Mouse (Mus musculus) cerebral cortex, adult 2 months (tissue): Measurements from ENCODE around the gene Tnip3.

ENCODE experiments used
- WGBS: fragments of 180-500 bp; shearing (Covaris S2); methylation state at CpG from one replicate; pipeline ENCODE4 v1.1.7; 2018; 5-methylcytosine and 5-hydroxymethylcytosine counted together

Gene Tnip3

DNA sequence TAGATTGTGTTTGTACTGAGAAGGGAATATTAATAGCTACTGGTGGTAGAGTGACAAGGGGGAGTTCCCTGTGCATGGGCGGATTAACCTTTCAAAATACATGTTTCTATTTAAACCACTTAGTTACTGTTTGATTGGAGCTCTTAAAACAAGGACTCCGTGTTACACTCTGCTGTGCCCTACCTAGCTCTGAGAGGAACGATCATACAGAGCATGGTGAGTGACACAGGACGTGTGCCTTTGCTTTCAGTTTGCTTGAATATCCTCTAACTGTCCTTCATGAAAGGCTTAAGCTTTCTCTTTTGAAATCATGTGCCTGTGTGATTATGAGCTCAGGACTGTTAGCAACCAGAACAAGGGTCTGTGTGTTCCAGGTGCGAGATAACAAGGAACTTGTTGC lies at the start of gene Tnip3:
Tnip3 (plus strand) TSS at position 122 of the 400 bp plus-strand sequence.
- WGBS = 85% methylated on average over 5 of the region's 5 CpGs

DNA sequence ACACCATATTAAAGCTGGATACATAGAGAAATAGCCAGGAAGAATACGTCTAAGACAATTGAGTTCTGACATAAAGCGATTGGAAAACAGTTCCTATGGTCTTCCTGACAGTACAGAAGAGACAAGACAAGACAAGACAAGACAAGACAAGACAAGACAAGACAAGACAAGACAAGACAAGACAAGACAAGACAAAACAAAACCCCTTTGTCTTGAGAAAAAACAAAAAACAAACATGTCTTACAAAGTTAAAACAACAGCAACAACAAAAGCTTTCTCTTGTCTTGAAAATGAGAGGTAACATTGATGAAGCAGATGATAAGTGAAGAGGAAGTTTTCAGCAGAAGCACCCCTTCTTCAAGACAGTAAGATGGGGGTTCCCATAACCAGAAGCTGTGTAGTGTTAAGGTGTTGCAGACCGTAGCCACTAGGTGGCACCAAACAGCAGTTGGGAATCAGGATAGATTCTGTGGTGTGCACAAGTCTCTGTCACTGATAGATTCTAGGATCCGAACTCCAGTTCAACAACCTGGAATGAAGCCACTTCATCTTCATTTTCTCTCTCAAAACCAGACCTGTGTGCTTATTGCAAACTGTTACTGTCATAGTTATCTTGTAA lies 15.0 kb upstream of the Tnip3 start:
- 39% methylated on average over 4 of the region's 4 CpGs for WGBS

DNA sequence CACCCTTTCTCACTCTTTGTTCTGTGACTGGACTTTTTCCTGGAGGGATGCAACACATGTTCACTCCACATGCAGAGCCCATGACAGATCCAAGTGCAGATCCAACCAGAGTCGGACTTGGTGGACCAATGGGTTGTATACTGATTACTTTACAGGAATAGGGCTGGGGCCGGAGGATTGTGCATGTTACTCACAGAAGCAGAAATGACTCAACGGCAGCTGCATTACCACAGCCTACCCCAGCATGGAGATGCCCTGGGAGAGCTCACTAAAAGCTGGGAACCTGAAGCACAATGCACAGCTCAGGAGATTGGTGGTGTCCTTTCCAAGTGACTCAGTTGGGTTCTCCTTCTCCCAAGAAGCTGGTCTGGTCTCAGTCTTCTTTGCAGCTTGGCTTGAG lies 11.3 kb upstream of the Tnip3 start:
- 86% methylated on average over 3 of the region's 3 CpGs for WGBS

DNA sequence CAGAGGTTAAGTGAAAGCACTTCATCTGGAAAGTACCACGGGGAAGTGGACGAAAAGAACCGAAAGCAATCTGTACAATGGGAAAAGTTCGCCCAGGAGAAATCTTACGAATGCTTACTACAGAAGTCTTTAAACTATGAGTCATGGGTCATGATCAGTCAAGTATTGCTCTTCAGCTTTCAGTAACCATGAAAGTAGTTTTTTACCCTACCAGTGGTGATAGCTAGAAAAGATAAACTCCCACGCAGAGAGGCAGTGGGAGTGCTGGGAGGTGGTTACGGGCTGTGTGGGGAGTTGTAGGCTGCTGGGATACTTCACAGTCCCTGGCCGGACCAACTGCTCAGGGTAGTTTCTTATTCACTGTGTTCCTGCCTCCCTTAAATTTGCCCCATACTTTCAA lies 8.4 kb upstream of the Tnip3 start:
- WGBS = 92% methylated on average over 8 of the region's 8 CpGs

DNA sequence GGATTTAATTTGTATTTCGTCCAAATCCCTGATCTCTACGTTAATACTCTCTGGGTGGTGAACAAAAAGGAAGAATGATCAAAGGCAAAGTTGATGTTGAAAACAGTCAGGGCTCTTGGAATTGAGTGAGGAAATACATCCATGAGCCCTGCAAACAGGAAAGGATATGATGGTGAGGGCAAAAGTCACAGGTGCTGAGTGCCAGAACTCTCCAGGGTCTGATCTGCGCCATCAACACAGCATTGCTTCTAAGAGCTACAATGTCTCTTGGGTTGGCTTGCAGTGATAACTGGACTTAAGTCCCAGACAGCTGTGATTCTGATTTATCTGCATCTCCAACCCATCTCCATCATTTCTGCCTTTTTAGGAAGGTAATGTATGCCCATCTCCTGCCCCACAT lies 4.3 kb upstream of the Tnip3 start:
- WGBS = 76% methylated on average over 3 of the region's 3 CpGs

DNA sequence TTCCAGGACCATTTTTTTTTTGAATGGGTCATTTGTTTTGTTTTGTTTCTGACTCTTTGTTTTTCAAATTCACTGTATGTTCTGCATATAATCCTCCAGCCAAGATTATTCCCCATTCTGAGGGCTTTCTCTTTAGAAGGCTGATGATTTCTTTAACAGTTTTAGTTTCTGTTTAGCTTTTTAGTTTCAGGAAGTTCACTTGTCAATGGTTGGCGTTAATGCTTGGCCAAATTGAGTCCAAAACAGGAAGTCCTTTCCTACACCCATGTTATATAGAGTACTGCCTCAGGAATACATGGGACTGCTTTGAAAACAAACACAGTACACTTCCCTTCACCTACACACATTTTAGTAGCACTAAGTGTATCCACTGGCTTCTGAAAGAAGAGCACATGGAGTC lies 2.8 kb downstream of the Tnip3 start:
- WGBS = 60% methylated on average over 1 of the region's 1 CpGs

DNA sequence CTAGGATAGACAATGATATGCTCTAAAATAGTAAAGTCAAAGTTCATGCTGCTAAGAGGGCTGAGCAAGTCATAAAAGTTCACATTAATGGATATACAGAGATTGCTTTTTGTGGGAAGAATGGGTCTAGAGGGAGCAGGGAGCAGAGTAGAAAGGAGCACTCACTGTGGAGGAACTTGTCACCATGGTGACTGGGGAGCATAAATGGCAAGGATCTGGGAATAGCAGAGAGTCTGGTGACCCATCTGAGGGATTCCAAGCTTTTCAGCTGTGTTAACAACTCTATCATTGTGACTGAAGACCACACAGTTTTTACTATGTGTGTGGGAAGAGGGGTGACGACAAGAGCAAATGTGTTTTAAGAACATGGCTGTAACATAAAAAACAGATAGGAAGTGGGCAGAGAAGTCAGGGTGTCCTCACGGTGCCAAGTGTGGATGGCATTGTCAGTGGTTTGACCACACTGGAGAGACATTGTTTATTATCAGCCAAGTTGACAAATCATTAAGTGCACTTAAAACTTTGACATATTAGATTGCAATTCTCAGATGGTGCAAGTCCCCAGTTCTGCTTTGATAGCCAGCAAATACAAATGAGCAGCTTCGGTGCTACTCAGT lies 6.2 kb downstream of the Tnip3 start:
- 50% methylated on average over 3 of the region's 3 CpGs for WGBS

DNA sequence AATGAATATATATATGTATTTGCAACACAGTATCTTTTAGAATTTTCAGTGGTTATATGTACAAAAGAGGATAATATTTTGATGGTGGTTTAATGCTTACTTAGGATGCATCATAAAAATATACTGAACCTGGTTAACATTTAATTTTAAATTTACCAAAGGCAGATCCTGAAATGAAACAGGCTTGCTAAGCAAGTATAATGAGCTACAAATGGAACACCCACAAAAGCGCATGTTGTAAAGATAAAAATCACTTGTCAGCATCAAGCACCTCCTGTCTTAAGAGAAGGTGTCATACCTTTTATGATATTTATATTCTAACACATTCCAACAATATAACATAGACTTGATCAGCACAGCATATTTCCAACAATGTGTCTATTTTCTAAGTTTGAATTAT lies 8.6 kb downstream of the Tnip3 start:
- WGBS = 48% methylated on average over 1 of the region's 1 CpGs

DNA sequence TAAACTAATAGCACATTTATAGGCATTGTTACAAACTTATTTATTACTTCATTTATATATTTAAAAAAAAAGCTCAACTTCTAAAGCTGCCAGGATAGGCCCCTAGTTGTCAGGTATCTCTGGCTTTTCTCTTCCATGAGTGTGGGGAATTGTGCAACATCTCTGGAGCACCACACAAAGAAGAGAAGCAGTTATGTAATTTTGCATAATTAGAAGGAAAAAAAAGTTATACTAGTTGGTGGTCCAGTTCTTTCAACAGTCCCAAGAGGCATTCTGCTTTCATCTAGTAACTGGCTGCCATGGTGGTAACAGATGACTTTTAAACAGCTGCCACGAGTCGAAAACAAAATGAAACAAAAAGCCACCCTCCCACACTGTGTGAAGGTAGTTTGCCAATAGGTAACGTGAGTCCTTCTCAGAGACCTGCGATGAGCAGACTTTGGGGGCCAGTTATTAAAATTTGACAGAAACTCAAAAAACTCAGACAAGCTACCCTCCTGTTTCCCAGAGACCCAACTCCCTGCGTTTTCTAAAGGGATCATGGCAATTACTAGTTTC lies 12.3 kb downstream of the Tnip3 start:
- WGBS = 71% methylated on average over 5 of the region's 5 CpGs

DNA sequence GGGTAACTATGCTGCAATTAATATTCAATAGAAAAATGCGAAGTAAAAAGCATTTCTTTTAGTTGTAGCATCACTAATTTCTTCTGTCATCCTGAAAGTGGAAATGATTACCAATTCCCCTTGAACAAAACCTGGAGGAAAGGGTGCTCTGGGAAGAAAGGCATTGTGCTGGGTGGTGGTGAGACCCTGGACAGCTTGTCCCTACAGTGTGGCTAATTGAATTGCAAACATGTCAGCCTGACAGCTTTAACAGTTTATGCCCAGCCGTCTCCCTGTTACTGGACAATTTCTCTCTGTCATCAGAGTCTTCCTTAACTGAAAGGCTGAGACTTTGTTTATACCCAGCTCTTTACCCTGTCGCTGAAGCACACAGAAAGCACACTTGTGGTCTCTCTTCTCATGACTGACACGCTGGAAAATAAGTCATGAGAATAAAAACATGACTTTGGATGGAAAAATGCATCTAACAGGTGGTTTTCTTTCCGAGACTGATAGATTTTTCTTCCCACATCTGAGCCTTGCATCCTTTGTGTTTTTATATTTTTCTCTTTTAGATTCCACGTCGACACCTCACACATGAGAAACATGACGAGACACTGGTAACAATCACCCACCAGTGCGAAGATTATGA lies 13.0 kb downstream of the Tnip3 start:
- WGBS = 59% methylated on average over 9 of the region's 9 CpGs

DNA sequence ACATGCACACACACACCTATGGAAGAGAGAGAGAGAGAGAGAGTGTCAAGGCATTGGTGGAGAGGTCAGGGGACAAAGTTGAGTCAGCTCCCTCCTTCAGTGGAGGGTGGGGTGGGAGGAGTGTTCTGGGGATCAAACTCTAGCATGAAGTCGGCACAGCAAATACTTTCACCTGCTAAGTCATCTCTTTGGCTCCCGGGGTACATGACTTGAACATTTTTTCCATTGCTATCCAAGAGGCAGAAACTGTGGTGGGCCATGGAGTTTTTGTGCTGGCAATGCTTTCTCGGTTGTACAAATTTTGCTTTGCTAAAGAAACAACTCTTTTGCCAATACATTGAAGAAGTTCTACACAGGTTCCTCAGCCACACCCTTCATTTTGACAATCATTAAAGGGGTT lies 13.8 kb downstream of the Tnip3 start:
- 83% methylated on average over 3 of the region's 3 CpGs for WGBS

DNA sequence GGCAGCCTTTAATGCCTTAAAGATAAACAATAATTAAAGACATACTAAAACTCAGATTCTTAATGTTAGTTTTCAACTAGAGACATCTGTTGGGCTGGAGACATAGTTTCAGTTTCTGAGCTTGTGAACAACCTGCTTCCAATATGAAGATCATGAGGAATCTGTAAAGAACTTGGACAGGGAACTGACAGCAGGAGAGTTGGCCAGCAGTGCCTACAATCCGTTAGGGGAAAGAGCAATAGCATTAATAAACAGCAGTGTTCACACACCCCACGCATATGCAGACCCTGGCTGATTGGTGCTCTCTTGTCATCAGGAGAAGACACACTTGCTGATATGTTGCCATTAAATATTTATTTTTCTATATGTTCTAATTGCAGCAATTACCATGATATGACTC lies 15.0 kb downstream of the Tnip3 start:
- WGBS = 67% methylated on average over 2 of the region's 2 CpGs

DNA sequence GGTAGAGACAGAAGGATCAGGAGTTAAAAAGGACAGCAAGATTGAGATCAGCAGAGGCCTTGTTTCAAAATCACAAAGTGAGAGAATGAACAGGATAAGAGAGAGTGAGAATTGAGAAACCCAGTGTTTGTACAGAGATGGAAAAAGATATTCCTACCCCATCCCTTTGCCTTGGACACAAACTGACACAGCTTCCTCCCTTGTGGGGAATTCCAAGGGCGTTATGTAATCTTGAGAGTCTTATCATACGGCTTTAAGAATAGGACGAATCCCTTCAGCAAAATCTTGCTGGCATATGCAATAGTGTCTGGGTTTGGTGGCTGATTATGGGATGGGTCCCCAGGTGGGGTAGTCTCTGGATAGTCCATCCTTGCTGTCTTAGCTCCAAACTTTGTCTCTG lies 16.0 kb downstream of the Tnip3 start:
- WGBS = 61% methylated on average over 3 of the region's 3 CpGs

DNA sequence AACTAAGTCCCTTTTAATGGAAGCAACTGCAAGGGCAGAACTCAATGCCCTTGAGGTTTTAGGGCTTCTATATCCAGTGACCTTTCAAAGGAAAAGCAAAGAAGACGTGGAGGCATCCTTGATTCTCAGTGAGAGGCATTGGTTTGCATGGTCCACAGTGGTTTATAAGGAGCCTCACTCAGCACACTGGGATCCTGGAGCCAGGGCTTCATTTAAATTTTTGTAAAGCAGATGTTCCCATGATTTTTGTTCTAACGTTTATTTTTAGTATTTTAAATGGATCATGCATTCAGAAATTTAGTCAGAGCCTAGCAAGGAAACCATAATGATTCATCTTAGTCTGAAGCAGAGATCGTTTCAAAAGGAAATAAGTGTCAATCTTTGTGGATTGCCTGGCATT lies 17.3 kb downstream of the Tnip3 start:
- 31% methylated on average over 3 of the region's 3 CpGs for WGBS

DNA sequence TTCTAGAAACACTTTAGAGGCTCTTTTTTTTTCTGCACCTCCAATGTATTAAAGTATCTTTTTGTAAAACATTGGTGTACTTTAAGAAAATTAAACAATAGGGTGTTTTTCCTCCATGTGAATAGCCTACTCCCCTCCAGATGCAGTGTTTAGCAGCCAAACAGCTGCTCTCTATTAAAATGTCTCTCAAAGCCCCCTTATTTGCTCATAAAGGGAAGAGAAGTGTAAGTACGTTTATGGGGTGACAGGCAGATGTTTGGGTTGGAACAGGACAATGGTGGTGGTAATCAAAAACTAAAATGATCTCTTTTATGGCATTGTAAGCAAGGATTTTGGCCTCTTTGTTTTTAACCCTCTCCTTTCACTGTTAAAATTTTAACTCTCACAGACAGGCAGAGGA lies 17.8 kb downstream of the Tnip3 start:
- WGBS = 42% methylated on average over 1 of the region's 1 CpGs

DNA sequence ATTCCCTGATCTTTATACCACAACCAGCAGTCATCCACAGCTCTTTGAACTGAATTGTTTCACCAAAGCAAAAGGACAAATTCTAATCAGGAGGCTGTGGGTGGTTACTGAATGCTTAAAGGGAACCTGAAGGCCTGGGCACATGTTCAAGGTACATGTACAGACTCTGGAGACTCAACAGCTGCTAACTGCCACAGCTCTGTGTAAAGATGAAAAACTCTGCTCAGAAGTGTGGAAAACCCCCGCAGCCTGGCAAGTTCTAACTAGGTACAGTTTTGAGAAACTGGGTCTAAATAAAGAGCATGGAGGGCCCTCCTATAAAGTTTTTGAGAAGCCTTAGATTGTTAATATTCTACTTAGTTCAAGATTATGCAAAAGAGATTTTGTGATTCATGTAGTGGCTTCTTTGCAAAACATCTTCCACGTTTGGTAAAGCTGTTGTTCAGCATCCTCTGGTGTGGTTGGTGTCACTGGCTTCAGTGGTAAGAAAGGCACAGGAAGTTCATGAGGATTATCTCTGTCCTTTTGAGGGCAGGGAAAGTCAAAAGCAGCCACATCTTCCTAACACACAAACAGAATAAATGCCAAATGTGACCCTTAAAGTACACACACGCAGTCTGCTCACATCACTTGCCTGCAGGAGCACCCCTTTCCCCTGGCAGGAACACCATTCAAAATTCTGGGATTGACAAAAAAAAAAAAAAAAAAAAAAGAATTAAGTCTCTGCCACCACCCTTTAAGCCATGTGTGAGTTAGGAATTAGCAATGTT lies 39.0 kb downstream of the Tnip3 start:
- WGBS = 57% methylated on average over 3 of the region's 3 CpGs

DNA sequence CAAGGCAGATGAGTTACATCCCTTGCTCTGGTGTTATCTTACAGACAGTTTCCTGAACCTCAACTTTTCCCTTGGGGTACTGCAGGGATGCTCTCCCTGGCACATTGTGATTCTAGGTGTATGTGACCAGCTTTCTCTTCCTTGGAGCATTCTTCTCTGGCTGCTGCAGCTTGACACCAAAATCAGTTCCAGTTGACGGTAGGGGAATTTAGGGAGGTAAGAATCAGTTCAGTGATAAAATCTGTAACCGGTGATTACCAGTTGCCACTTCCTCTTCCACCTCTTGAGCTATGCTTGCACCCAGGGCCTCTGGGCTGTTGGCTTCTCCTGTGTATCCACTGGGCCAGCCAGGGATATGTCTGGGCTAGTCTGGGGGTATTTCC lies 39.5 kb downstream of the Tnip3 start:
- WGBS = 63% methylated on average over 2 of the region's 2 CpGs

DNA sequence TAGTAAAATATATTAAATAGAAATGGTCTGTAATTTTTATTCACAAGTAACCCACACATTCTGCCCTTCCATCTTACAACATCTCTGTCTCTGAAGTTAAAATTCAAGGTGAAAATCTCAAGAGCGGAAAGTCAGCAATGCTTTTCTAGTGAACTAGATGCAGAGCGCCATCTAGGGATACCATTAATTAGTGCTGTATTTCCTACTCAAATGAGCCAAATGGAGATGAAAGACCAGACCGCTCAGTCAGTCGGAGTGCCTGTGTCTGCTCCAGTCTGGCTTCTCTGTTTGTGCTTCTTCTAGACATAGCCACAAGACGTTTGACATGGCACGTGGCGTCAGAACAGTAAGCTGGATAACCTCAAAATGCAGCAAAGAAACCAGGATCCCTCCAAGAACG lies 44.6 kb downstream of the Tnip3 start:
- WGBS = 27% methylated on average over 8 of the region's 8 CpGs

DNA sequence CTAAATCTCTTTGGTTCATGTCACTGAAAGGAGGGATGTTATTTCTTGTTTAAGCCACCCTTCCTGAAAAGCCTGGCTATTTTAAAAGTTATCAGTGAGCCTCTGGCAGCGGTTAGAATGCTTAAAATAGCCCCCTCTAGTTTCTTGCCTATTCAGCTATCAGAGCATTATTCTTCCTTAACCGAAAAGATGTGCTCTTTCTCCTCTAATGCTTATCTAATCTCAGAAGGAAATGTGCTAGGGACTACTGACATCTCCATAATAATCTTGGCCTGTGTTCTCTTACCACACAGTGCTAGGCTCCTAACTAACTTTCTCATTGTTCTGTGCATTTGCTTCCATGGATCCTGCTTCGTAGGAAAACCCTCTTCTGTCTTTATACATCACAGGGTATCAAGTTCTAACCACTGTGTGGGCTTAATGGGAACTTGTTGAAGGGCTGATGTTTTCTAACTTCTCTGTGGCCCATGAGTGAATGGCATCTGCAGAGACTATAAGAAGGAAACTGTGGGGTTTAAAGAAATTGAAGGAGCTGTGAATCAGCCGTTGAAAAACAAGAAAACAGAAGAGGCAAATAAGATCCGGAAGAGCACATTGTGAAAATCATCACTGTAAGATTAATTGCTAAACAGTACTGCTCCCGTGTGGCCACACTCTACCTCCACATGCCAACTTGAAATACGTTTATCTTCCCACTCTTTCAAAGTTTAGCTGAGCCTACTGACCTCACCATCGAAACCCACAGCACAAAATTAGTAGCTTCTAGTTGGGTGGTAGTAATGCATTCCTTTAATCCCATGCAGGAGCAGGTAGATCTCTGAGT lies 53.2 kb downstream of the Tnip3 start:
- WGBS = 70% methylated on average over 8 of the region's 8 CpGs

DNA sequence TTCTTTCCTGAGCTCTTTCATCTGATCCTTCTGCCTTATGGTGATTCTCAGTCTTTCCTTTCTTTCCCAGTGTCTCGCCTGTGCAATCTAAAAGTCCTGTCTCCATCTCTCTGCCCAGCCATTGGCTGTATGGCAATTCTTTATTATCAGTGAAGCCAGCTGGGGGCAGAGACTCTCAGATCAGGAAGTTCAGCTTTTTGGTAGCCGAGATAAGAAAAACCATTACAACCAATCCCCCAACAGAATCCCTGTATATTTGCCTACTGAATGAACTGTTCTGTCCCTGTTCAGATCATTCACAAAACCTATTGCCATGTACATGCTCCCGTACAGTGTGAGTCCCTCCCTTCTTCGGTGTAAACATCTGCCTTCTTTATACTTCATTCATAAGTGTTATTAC lies 57.9 kb downstream of the Tnip3 start:
- 88% methylated on average over 4 of the region's 4 CpGs for WGBS

DNA sequence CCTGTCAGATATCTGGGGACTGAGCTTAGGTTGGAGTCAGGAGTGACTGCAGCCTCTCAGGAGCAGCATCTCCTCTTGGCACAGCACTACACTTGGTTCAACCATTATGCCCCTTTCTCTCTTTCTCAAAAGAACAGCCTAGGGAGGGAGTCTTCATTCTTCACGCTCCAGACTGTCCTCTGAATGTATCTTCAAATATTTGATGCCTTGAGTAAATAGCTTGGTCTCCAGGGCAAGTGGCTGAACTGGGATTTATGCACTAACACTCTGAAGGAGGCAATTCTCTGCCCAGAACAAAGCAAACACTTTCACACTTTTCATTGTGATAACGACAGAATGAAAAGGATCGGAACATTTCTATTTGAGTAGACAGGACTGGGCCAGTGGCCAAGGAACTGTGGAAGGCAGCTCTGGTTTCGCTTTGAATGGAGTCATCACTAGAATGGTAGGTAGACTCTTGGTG lies 59.8 kb downstream of the Tnip3 start:
- WGBS = 17% methylated on average over 4 of the region's 4 CpGs
